Mouse (Mus musculus) gastrocnemius, postnatal 36 days (tissue): ENCODE measurements around the gene Tspan18. TPM values are rescaled to one million over a fixed set of nuclear protein-coding genes. Genes with fewer than 3 reads are reported as not detected.
A peak's percentile ranks its signal among the peaks of the same experiment; 100 is the strongest.

Experiments
- DNase-seq, 2 experiments: peaks; one replicate each; pipeline ENCODE4 v3.0.0; 2022
- intact Hi-C: fragments of 180-260 bp; cut with DNase I; formaldehyde crosslinking; loops from one replicate; pipeline ENCODE4 v1.15.1; 2025
- total RNA-seq, 2 experiments: library from RNA; stranded (reverse); gene quantifications; 2 replicates each; pipeline ENCODE4 v1.2.3; 2021

Gene Tspan18
- total RNA-seq, 2 experiments from 2014 or later = 1.3 to 2.5 TPM

- DNase-seq = no peak
- intact Hi-C loops = no loop called here
Measured at GRCm38 (mm10) chr2:93303260-93303584, 31.1 kb downstream of the Tspan18 start.

GRCm38 (mm10) chr2:93297656-93298055, 36.6 kb downstream of the Tspan18 start:
- DNase-seq = no peak

GRCm38 (mm10) chr2:93291186-93291926, 42.9 kb downstream of the Tspan18 start:
- intact Hi-C loops = no loop called here
- DNase-seq = no peak

More at GRCm38 (mm10) chr2:93297656-93298055, 36.6 kb downstream of the Tspan18 start:
- intact Hi-C loops = no loop called here

GRCm38 (mm10) chr2:93290345-93291118, 43.8 kb downstream of the Tspan18 start:
- intact Hi-C loops = no loop called here
- DNase-seq = no peak

GRCm38 (mm10) chr2:93289161-93289560, 45.1 kb downstream of the Tspan18 start:
- no peak for DNase-seq
- intact Hi-C loops = no loop called here

GRCm38 (mm10) chr2:93287348-93287747, 47.0 kb downstream of the Tspan18 start:
- no peak for DNase-seq
- intact Hi-C loops = no loop called here

GRCm38 (mm10) chr2:93286742-93287141, 47.6 kb downstream of the Tspan18 start:
- DNase-seq = no peak
- intact Hi-C loops = no loop called here

- DNase-seq = no peak
- intact Hi-C loops = no loop called here
Measured at GRCm38 (mm10) chr2:93286321-93286720, 48.0 kb downstream of the Tspan18 start.

- intact Hi-C loops = no loop called here
- DNase-seq = no peak
Measured at GRCm38 (mm10) chr2:93285842-93286241, 48.5 kb downstream of the Tspan18 start.

- intact Hi-C loops = no loop called here
- no peak for DNase-seq
Measured at GRCm38 (mm10) chr2:93284625-93285024, 49.7 kb downstream of the Tspan18 start.

- no peak for DNase-seq
- intact Hi-C loops = no loop called here
Measured at GRCm38 (mm10) chr2:93283481-93284293, 50.6 kb downstream of the Tspan18 start.

GRCm38 (mm10) chr2:93282636-93283035, 51.7 kb downstream of the Tspan18 start:
- DNase-seq = no peak
- intact Hi-C loops = no loop called here

GRCm38 (mm10) chr2:93281466-93281865, 52.8 kb downstream of the Tspan18 start:
- DNase-seq = no peak
- intact Hi-C loops = no loop called here

GRCm38 (mm10) chr2:93280117-93280620, 54.1 kb downstream of the Tspan18 start:
- no peak for DNase-seq
- intact Hi-C loops = no loop called here

GRCm38 (mm10) chr2:93278181-93278975, 55.9 kb downstream of the Tspan18 start:
- DNase-seq = no peak
- intact Hi-C loops = no loop called here

- DNase-seq = no peak
- intact Hi-C loops = no loop called here
Measured at GRCm38 (mm10) chr2:93277486-93277885, 56.8 kb downstream of the Tspan18 start.

- no peak for DNase-seq
- intact Hi-C loops = no loop called here
Measured at GRCm38 (mm10) chr2:93276026-93276425, 58.3 kb downstream of the Tspan18 start.

GRCm38 (mm10) chr2:93273916-93274315, 60.4 kb downstream of the Tspan18 start:
- intact Hi-C loops = no loop called here
- DNase-seq = no peak

- intact Hi-C loops = no loop called here
- peak in 1 of 2 experiments; percentile 34 for DNase-seq
Measured at GRCm38 (mm10) chr2:93270083-93270482, 64.2 kb downstream of the Tspan18 start.

- intact Hi-C loops = no loop called here
Measured at GRCm38 (mm10) chr2:93269611-93270010, 64.7 kb downstream of the Tspan18 start.

More at GRCm38 (mm10) chr2:93269611-93270010, 64.7 kb downstream of the Tspan18 start:
- DNase-seq = no peak
